Mouse (Mus musculus): ENCODE measurements around the gene Cbx2. TPM values are rescaled to one million over a fixed set of nuclear protein-coding genes. Genes with fewer than 3 reads are reported as not detected.

Cbx2 gene
- polyA plus RNA-seq, 1 experiment from 2014 or later, result 1.9 TPM

DNA sequence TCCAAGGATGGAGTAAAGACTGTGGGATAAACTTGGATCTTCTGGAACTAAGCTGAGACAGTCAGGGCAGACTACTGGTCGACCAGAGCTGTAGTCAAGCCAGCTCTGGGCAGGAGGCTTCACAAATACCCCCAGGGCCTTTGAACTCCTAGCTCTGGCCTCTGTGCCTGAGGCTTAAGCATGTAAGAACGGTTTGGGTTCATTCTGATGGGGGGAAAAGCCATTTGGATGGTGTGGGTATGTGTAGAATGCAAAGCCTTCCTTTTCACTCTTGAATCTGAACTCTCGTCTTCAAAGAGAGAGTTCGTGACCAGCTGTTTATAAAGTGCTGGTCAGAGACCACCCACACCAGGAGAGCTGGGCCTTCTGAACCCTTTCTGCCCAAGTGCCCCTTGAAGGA, 55.0 kb downstream of the Cbx2 start:
- TF ChIP-seq EP300 (IDR thresholded peaks at IDR 0.05; ENCODE audit: low read depth) (no peak), CTCF (IDR thresholded peaks at IDR 0.05; ENCODE audit: low read depth) (no peak)
- DNase-seq (no peak), ATAC-seq (no peak)
- no peak overlapping the region for H3K27ac ChIP-seq (ENCODE audit: low read depth)
- no peak overlapping the region for H3K4me2 ChIP-seq (ENCODE audit: low read depth, low read length)
- WGBS (ENCODE audit: insufficient replicate concordance), result 71% methylated on average over 4 of the region's 4 CpGs
- H3K9me3 ChIP-seq (ENCODE audit: low read length), result no peaks in the 10 kb centered on the region
- H3K4me1 ChIP-seq (ENCODE audit: insufficient read depth), result peaks cover 28% of the 10 kb centered on the region
- H3K4me3 ChIP-seq (ENCODE audit: low read depth, low read length), result no peak overlapping the region
- peaks cover 24% of the 10 kb centered on the region for H3K36me3 ChIP-seq (replicated peaks; ENCODE audit: insufficient read depth, low read length)
- H3K27me3 ChIP-seq (ENCODE audit: insufficient read depth, low read length), result no peaks in the 10 kb centered on the region
- H3K9ac ChIP-seq (replicated peaks), result no peak overlapping the region

GRCm38 (mm10) chr11:119078691-119079444, 56.1 kb downstream of the Cbx2 start:
- H3K4me2 ChIP-seq (ENCODE audit: low read depth, low read length), result peak overlapping the region; percentile 36
- H3K4me3 ChIP-seq (ENCODE audit: low read depth, low read length), result no peak overlapping the region
- WGBS (ENCODE audit: insufficient replicate concordance), result 25% methylated on average over 23 of the region's 27 CpGs
- TF ChIP-seq CTCF (IDR thresholded peaks at IDR 0.05; ENCODE audit: low read depth), result no peak
- TF ChIP-seq EP300 (IDR thresholded peaks at IDR 0.05; ENCODE audit: low read depth), result no peak
- no peaks in the 10 kb centered on the region for H3K9me3 ChIP-seq (ENCODE audit: low read length)
- H3K27me3 ChIP-seq (ENCODE audit: insufficient read depth, low read length), result no peaks in the 10 kb centered on the region
- no peak overlapping the region for H3K27ac ChIP-seq (ENCODE audit: low read depth)
- ATAC-seq (peak; percentile 33), DNase-seq (peak; percentile 64)
- H3K4me1 ChIP-seq (ENCODE audit: insufficient read depth), result peaks cover 40% of the 10 kb centered on the region
- no peak overlapping the region; the same call in 1 of the 2 replicates for H3K9ac ChIP-seq (replicated peaks)
- H3K36me3 ChIP-seq (replicated peaks; ENCODE audit: insufficient read depth, low read length), result peaks cover 24% of the 10 kb centered on the region

DNA sequence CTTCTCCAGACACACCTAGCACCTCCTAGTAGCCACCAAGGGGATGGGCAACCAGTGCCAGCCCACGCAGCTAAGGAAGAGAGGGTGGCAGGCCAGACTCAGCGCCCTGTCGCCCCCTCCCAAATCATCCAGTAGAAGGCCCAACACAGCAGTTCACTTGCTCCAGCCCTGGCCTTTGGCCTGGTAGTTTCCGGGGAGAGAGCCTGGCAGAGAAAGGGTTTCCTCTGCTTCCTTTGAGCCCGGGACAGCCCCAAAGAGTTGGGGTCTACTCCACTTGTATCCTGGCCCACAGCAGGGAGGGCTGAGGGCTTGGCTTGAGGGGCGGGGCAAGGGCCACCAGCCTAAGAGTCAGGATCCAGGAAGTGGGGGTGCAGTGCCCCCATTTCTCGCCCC, 56.7 kb downstream of the Cbx2 start:
- DNase-seq (no peak), ATAC-seq (no peak)
- H3K9ac ChIP-seq (replicated peaks), result no peak overlapping the region
- no peak overlapping the region for H3K4me3 ChIP-seq (ENCODE audit: low read depth, low read length)
- 48% methylated on average over 7 of the region's 7 CpGs for WGBS (ENCODE audit: insufficient replicate concordance)
- H3K36me3 ChIP-seq (replicated peaks; ENCODE audit: insufficient read depth, low read length), result peaks cover 24% of the 10 kb centered on the region
- H3K9me3 ChIP-seq (ENCODE audit: low read length), result no peaks in the 10 kb centered on the region
- peak overlapping the region; percentile 36; the same call in 1 of the 2 replicates for H3K4me2 ChIP-seq (ENCODE audit: low read depth, low read length)
- H3K27ac ChIP-seq (ENCODE audit: low read depth), result no peak overlapping the region
- no peaks in the 10 kb centered on the region for H3K27me3 ChIP-seq (ENCODE audit: insufficient read depth, low read length)
- no peak for TF ChIP-seq EP300 (IDR thresholded peaks at IDR 0.05; ENCODE audit: low read depth)
- no peak for TF ChIP-seq CTCF (IDR thresholded peaks at IDR 0.05; ENCODE audit: low read depth)
- H3K4me1 ChIP-seq (ENCODE audit: insufficient read depth), result peaks cover 45% of the 10 kb centered on the region

DNA sequence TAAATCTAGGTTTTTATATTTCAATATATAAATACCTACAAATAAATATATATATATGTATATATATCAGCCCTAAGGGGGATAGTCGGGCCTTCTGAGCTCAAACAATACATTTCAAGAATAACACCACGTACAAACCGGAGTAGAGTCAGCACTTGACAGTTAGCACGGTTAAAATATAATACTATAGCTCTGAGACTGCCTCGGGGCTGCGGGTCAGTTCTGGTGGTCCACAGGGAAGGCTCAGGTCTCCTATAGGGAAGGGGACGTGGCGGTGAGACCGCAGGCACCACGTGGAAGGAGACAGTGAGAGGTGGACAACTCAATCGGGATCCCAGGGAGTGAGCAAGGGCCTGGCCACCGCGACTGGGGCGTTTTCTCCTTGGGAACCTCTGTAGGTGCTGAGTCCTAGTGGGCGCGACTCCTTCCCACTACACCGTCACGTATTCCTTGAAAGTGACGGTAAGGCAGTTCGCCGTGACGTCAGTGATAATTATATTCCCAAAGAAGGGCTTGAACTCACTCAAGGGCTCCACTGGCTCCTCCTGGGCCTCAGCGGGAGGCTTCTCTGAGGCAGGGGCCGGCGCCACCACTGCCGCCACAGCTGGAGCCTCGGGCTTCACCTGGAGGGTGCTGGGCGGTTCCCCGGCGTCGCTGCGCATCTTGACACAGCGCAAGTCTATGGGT, 57.8 kb downstream of the Cbx2 start:
- Histone ChIP-seq H3K9ac (replicated peaks) (no peak overlapping the region), H3K27ac (ENCODE audit: low read depth) (no peak overlapping the region), H3K4me1 (ENCODE audit: insufficient read depth) (peaks cover 49% of the 10 kb centered on the region), H3K4me3 (ENCODE audit: low read depth, low read length) (no peak overlapping the region), H3K4me2 (ENCODE audit: low read depth, low read length) (no peak overlapping the region), H3K36me3 (replicated peaks; ENCODE audit: insufficient read depth, low read length) (peaks cover 24% of the 10 kb centered on the region), H3K9me3 (ENCODE audit: low read length) (no peaks in the 10 kb centered on the region), H3K27me3 (ENCODE audit: insufficient read depth, low read length) (no peaks in the 10 kb centered on the region)
- 80% methylated on average over 33 of the region's 33 CpGs for WGBS (ENCODE audit: insufficient replicate concordance)
- no peak for TF ChIP-seq CTCF (IDR thresholded peaks at IDR 0.05; ENCODE audit: low read depth)
- no peak for TF ChIP-seq EP300 (IDR thresholded peaks at IDR 0.05; ENCODE audit: low read depth)
- DNase-seq (no peak), ATAC-seq (no peak)

Other genes starting within 250 kb of the Cbx2 start
- 0.72 and 0.73 TPM in 2 replicates for gene Rbfox3, start 111.4 kb upstream of the Cbx2 start, polyA plus RNA-seq (2015; fragmentation: Nextera tagmentation; extraction: Ambion mirVana)
- not detected in 2 replicates for gene Enpp7, start 34.8 kb upstream of the Cbx2 start, polyA plus RNA-seq (2015; fragmentation: Nextera tagmentation; extraction: Ambion mirVana)
- gene Cbx8, start 18.0 kb downstream of the Cbx2 start, polyA plus RNA-seq (2015; fragmentation: Nextera tagmentation; extraction: Ambion mirVana), result 3.1 and 3.9 TPM in 2 replicates
- gene Cbx4, start 63.3 kb downstream of the Cbx2 start, polyA plus RNA-seq (2015; fragmentation: Nextera tagmentation; extraction: Ambion mirVana), result 2.8 and 4.7 TPM in 2 replicates
- gene Tbc1d16, start 205.5 kb downstream of the Cbx2 start, polyA plus RNA-seq (2015; fragmentation: Nextera tagmentation; extraction: Ambion mirVana), result 1.0 and 1.5 TPM in 2 replicates
- gene Ccdc40, start 205.6 kb downstream of the Cbx2 start, polyA plus RNA-seq (2015; fragmentation: Nextera tagmentation; extraction: Ambion mirVana), result 0.89 and 0.95 TPM in 2 replicates
- gene Gaa, start 244.9 kb downstream of the Cbx2 start, polyA plus RNA-seq (2015; fragmentation: Nextera tagmentation; extraction: Ambion mirVana), result 28.6 and 29.0 TPM in 2 replicates